Mouse (Mus musculus): Measurements from ENCODE around the gene Dnaja4. TPM values are rescaled to one million over a fixed set of nuclear protein-coding genes. Genes with fewer than 3 reads are reported as not detected.

Dnaja4 gene
- polyA plus RNA-seq, 1 experiment from 2014 or later, result 4.5 TPM

DNA sequence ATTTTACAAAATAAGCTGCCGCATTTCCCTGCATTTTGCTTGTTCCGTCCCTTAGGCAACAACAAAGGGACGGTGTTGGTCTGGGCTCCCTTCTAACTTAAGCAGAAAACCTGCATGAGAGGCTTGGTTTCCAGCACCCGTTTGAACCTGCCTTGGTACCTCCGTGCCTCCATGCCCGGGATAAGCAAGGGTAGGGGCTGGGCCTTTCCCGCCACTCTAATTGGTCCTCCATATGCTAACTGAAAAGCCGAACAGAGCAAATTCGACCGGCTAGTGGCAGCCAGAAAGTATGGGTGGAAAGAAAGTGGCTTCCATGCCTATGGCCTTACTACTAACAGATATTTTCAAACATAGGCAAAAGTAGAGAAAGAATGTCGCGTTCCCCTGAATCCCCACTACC lies 65.4 kb downstream of the Dnaja4 start:
- H3K4me3 ChIP-seq (ENCODE audit: low read length), result peak overlapping the region; percentile 43; the same call in 1 of the 2 replicates
- H3K4me1 ChIP-seq (ENCODE audit: control insufficient read depth, insufficient read depth, low read length), result peaks cover 16% of the 10 kb centered on the region
- WGBS, result 27% methylated on average over 12 of the region's 12 CpGs
- no peak for ATAC-seq
- H3K4me2 ChIP-seq (ENCODE audit: low read depth, low read length), result no peak overlapping the region
- no peaks in the 10 kb centered on the region for H3K36me3 ChIP-seq (ENCODE audit: control insufficient read depth, insufficient read depth, low read length)
- H3K9me3 ChIP-seq (ENCODE audit: control insufficient read depth, low read length), result no peaks in the 10 kb centered on the region
- H3K27ac ChIP-seq (ENCODE audit: low read length), result no peak overlapping the region
- H3K9ac ChIP-seq (ENCODE audit: low read depth, low read length), result no peak overlapping the region
- peaks cover 50% of the 10 kb centered on the region for H3K27me3 ChIP-seq (replicated peaks; ENCODE audit: control insufficient read depth, insufficient read depth, low read length)

- no peaks in the 10 kb centered on the region for H3K9me3 ChIP-seq (ENCODE audit: control insufficient read depth, low read length)
- H3K4me1 ChIP-seq (ENCODE audit: control insufficient read depth, insufficient read depth, low read length), result peaks cover 16% of the 10 kb centered on the region
- peak within 1 kb of the TSS; percentile 43 for H3K4me3 ChIP-seq (ENCODE audit: low read length)
- H3K27ac ChIP-seq (ENCODE audit: low read length), result no peak within 1 kb of the TSS
- peak within 1 kb of the TSS; percentile 70 for H3K4me2 ChIP-seq (ENCODE audit: low read depth, low read length)
- 1% methylated on average over 43 of the region's 45 CpGs for WGBS
- H3K36me3 ChIP-seq (ENCODE audit: control insufficient read depth, insufficient read depth, low read length), result no peaks in the 10 kb centered on the region
- peaks cover 47% of the 10 kb centered on the region for H3K27me3 ChIP-seq (replicated peaks; ENCODE audit: control insufficient read depth, insufficient read depth, low read length)
- peak within 1 kb of the TSS; percentile 34; the same call in 1 of the 2 replicates for H3K9ac ChIP-seq (ENCODE audit: low read depth, low read length)
- peak; percentile 64 for ATAC-seq
These were observed 66.0 kb downstream of the Dnaja4 start, which contains the start of gene Crabp1 for GRCm38 (mm10) chr9:54764561-54765217. Gene Crabp1 (plus strand): TSS chr9:54764748.

- peaks cover 47% of the 10 kb centered on the region for H3K27me3 ChIP-seq (replicated peaks; ENCODE audit: control insufficient read depth, insufficient read depth, low read length)
- under 1% methylated on average over 41 of the region's 41 CpGs for WGBS
- ATAC-seq, result peak; percentile 58
These were observed 66.8 kb downstream of the Dnaja4 start for GRCm38 (mm10) chr9:54765336-54766085.

More at GRCm38 (mm10) chr9:54765336-54766085, 66.8 kb downstream of the Dnaja4 start:
- Histone ChIP-seq H3K9me3 (ENCODE audit: control insufficient read depth, low read length) (no peaks in the 10 kb centered on the region), H3K27ac (ENCODE audit: low read length) (no peak overlapping the region), H3K4me1 (ENCODE audit: control insufficient read depth, insufficient read depth, low read length) (peaks cover 16% of the 10 kb centered on the region), H3K9ac (ENCODE audit: low read depth, low read length) (peak overlapping the region; percentile 34; the same call in 1 of the 2 replicates), H3K4me3 (ENCODE audit: low read length) (peak overlapping the region; percentile 43), H3K36me3 (ENCODE audit: control insufficient read depth, insufficient read depth, low read length) (no peaks in the 10 kb centered on the region), H3K4me2 (ENCODE audit: low read depth, low read length) (peak overlapping the region; percentile 70)

Small RNA genes within 50 kb of the gene (microRNA-seq; reads per million reads assigned to microRNA genes)
- gene Mir5710, result not detected

Other genes with a start within 250 kb of the Dnaja4 start
- 2.3 TPM in 2 replicates for gene Dmxl2, start 197.2 kb upstream of the Dnaja4 start, polyA plus RNA-seq (2015; fragmentation: Nextera tagmentation; extraction: Ambion mirVana)
- gene Sh2d7, start 159.9 kb upstream of the Dnaja4 start, polyA plus RNA-seq (2015; fragmentation: Nextera tagmentation; extraction: Ambion mirVana), result not detected in 2 replicates
- 6.6 and 7.2 TPM in 2 replicates for gene Cib2, start 138.7 kb upstream of the Dnaja4 start, polyA plus RNA-seq (2015; fragmentation: Nextera tagmentation; extraction: Ambion mirVana)
- 199 and 213 TPM in 2 replicates for gene Idh3a, start 112.5 kb upstream of the Dnaja4 start, polyA plus RNA-seq (2015; fragmentation: Nextera tagmentation; extraction: Ambion mirVana)
- gene Acsbg1, start 37.0 kb upstream of the Dnaja4 start, polyA plus RNA-seq (2015; fragmentation: Nextera tagmentation; extraction: Ambion mirVana), result 0.15 and 0.91 TPM in 2 replicates
- 142 and 148 TPM in 2 replicates for gene Wdr61, start 35.6 kb downstream of the Dnaja4 start, polyA plus RNA-seq (2015; fragmentation: Nextera tagmentation; extraction: Ambion mirVana)
- 9.0 and 9.8 TPM in 2 replicates for gene Crabp1, start 65.9 kb downstream of the Dnaja4 start, polyA plus RNA-seq (2015; fragmentation: Nextera tagmentation; extraction: Ambion mirVana)
- 21.0 and 23.1 TPM in 2 replicates for gene Ireb2, start 164.9 kb downstream of the Dnaja4 start, polyA plus RNA-seq (2015; fragmentation: Nextera tagmentation; extraction: Ambion mirVana)
- gene Hykk, start 218.4 kb downstream of the Dnaja4 start, polyA plus RNA-seq (2015; fragmentation: Nextera tagmentation; extraction: Ambion mirVana), result 2.5 and 2.7 TPM in 2 replicates

Data from intestine, embryonic 16.5 days (tissue).